Mouse (Mus musculus) liver, adult 2 months (tissue): ENCODE results near the gene Fzd2. TPM values are rescaled to one million over a fixed set of nuclear protein-coding genes. Genes with fewer than 3 reads are reported as not detected.
"Not testable (repeated sequence)": the region's sequence is repeated elsewhere in the genome, so short reads cannot be mapped to it uniquely, and the experiment has no call there.

Experiments
- DNase-seq: peaks from one replicate; pipeline ENCODE4 v3.0.0-alpha.2; 2011; ENCODE audit warnings: low read depth, low spot score; ENCODE audit errors: extremely low read depth
- H3K27ac ChIP-seq: fragments of 200-500 bp; replicated peaks from 2 replicates; pipeline ENCODE4 v1.5.1; 2012; ENCODE audit warnings: low read depth, mild to moderate bottlenecking, control low read depth, inconsistent platforms, low read length; ENCODE audit not compliant: insufficient read depth
- H3K27me3 ChIP-seq: fragments of 200-500 bp; 2 replicates; pipeline ENCODE4 v1.6.1; 2012; ENCODE audit warnings: mild to moderate bottlenecking, moderate library complexity, low read length, inconsistent platforms; ENCODE audit not compliant: control insufficient read depth, insufficient read depth
- H3K36me3 ChIP-seq: fragments of 200-500 bp; 2 replicates; pipeline ENCODE4 v1.6.1; 2012; ENCODE audit warnings: low read length, inconsistent platforms; ENCODE audit not compliant: control insufficient read depth, insufficient read depth
- H3K4me1 ChIP-seq: fragments of 200-500 bp; 2 replicates; pipeline ENCODE4 v1.6.1; 2011; ENCODE audit warnings: low read length; ENCODE audit not compliant: control insufficient read depth, insufficient read depth
- H3K4me3 ChIP-seq: fragments of 200-500 bp; 2 replicates; pipeline ENCODE4 v1.5.1; 2011; ENCODE audit warnings: low read depth, mild to moderate bottlenecking, control low read depth, low read length, moderate library complexity; ENCODE audit not compliant: insufficient read depth
- H3K79me2 ChIP-seq: fragments of 200-500 bp; 2 replicates; pipeline ENCODE4 v1.6.1; 2012; ENCODE audit warnings: inconsistent platforms, mild to moderate bottlenecking, low read length, moderate library complexity; ENCODE audit not compliant: control insufficient read depth, insufficient read depth
- H3K9ac ChIP-seq: fragments of 200-500 bp; 2 replicates; pipeline ENCODE4 v1.6.1; 2012; ENCODE audit warnings: low read depth, mild to moderate bottlenecking, control low read depth, inconsistent platforms, low read length
- CTCF ChIP-seq: fragments of 200-500 bp; IDR thresholded peaks from 2 replicates; pipeline ENCODE4 v1.5.1; 2011; ENCODE audit warnings: low read depth, low read length, control low read depth
- POLR2A ChIP-seq: fragments of 200-500 bp; IDR thresholded peaks from 2 replicates; pipeline ENCODE4 v1.6.1; 2011; ENCODE audit warnings: low read length, control low read depth; ENCODE audit not compliant: insufficient read depth; ENCODE audit errors: extremely low read depth
- WGBS: fragments of 180-500 bp; shearing (Covaris S2); methylation state at CpG from one replicate; pipeline ENCODE4 v1.1.7; 2018; 5-methylcytosine and 5-hydroxymethylcytosine counted together
- polyA plus RNA-seq: library from polyadenylated mRNA; depleted of rRNA; stranded (reverse); fragments of >200 nt; gene quantifications from 2 replicates; pipeline ENCODE4 v1.2.3, GENCODE M21; 2012
- total RNA-seq: library from RNA; depleted of rRNA; stranded (reverse); fragments of >200 nt; gene quantifications from 2 replicates; pipeline ENCODE4 v1.2.3, GENCODE M21; 2014

The Fzd2 gene
- total and polyA plus RNA-seq, 2 experiments: 0.09 to 0.24 TPM

DNA sequence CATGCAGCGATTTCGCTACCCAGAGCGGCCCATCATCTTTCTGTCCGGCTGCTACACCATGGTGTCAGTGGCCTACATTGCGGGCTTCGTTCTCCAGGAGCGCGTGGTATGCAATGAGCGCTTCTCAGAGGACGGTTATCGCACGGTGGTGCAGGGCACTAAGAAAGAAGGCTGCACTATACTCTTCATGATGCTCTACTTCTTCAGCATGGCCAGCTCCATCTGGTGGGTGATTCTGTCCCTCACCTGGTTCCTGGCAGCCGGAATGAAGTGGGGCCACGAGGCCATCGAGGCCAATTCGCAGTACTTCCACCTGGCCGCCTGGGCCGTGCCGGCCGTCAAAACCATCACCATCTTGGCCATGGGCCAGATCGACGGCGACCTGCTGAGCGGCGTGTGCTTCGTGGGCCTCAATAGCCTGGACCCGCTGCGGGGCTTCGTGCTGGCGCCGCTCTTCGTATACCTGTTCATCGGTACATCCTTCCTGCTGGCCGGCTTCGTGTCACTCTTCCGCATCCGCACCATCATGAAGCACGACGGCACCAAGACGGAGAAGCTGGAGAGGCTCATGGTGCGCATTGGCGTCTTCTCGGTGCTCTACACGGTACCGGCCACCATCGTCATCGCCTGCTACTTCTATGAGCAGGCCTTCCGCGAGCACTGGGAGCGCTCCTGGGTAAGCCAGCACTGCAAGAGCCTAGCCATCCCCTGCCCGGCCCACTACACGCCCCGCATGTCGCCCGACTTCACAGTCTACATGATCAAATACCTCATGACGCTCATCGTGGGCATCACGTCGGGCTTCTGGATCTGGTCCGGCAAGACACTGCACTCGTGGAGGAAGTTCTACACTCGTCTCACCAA, 1.6 kb downstream of the Fzd2 start:
- Histone ChIP-seq H3K27me3 (peaks cover 26% of the 10 kb centered on the region), H3K79me2 (no peaks in the 10 kb centered on the region; the same call in 1 of the 2 replicates), H3K36me3 (no peaks in the 10 kb centered on the region), H3K4me3 (0 out of 2 replicates have a peak overlapping the region, but pooled peaks have one; percentile 54), H3K4me1 (peaks cover 4% of the 10 kb centered on the region; the same call in 1 of the 2 replicates), H3K9ac (no peak overlapping the region), H3K27ac (no peak overlapping the region)
- TF ChIP-seq CTCF (no peak), POLR2A (no peak)
- DNase-seq: no peak
- 6% methylated on average over 62 of the region's 62 CpGs for WGBS

GRCm38 (mm10) chr11:102606751-102607171, 2.6 kb downstream of the Fzd2 start:
- no peak overlapping the region for H3K9ac ChIP-seq
- H3K27ac ChIP-seq: no peak overlapping the region
- peaks cover 4% of the 10 kb centered on the region; the same call in 1 of the 2 replicates for H3K4me1 ChIP-seq
- no peak for TF ChIP-seq CTCF
- no peaks in the 10 kb centered on the region for H3K36me3 ChIP-seq
- no peak overlapping the region for H3K4me3 ChIP-seq
- H3K27me3 ChIP-seq: peaks cover 26% of the 10 kb centered on the region
- H3K79me2 ChIP-seq: no peaks in the 10 kb centered on the region; the same call in 1 of the 2 replicates
- WGBS: 17% methylated on average over 12 of the region's 12 CpGs
- no peak for DNase-seq

DNA sequence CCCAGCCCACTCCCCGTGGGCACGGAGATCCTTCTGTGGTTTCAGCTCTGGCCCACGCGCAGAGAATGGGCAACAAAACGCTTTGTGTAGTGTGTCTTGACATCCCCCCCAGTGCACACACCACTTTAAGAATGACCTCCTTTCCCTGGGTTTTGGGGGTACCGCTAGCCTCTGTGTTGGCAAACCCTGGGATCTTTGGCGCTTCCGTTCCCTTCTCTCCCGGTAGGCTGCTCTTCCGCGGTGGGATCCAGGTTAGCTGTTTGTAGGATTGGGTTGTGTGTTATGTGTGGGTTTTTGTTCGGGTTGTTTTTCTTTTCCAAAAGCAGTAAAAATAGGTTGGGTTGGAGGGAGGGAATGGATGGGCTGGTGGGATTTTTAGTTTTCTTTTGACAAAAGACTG, 3.0 kb downstream of the Fzd2 start:
- not testable (repeated sequence) for H3K79me2 ChIP-seq, DNase-seq, H3K4me3 ChIP-seq, H3K27ac ChIP-seq, H3K9ac ChIP-seq, H3K36me3 ChIP-seq, H3K4me1 ChIP-seq
- H3K27me3 ChIP-seq: peaks cover 26% of the 10 kb centered on the region
- WGBS: 17% methylated on average over 12 of the region's 12 CpGs

GRCm38 (mm10) chr11:102607686-102608548, 3.7 kb downstream of the Fzd2 start:
- H3K4me1 ChIP-seq: peaks cover 4% of the 10 kb centered on the region; the same call in 1 of the 2 replicates
- H3K9ac ChIP-seq: no peak overlapping the region
- H3K4me3 ChIP-seq: no peak overlapping the region
- no peak overlapping the region for H3K27ac ChIP-seq
- peaks cover 26% of the 10 kb centered on the region for H3K27me3 ChIP-seq
- DNase-seq: no peak
- H3K79me2 ChIP-seq: no peaks in the 10 kb centered on the region; the same call in 1 of the 2 replicates
- 58% methylated on average over 10 of the region's 10 CpGs for WGBS
- no peak for TF ChIP-seq POLR2A
- TF ChIP-seq CTCF: no peak
- no peaks in the 10 kb centered on the region for H3K36me3 ChIP-seq

- peaks cover 4% of the 10 kb centered on the region; the same call in 1 of the 2 replicates for H3K4me1 ChIP-seq
- H3K9ac ChIP-seq: no peak overlapping the region
- WGBS: 57% methylated on average over 4 of the region's 4 CpGs
- no peak for DNase-seq
- TF ChIP-seq POLR2A (no peak), CTCF (no peak)
- no peak overlapping the region for H3K4me3 ChIP-seq
- peaks cover 23% of the 10 kb centered on the region for H3K27me3 ChIP-seq
- H3K79me2 ChIP-seq: no peaks in the 10 kb centered on the region; the same call in 1 of the 2 replicates
- H3K27ac ChIP-seq: no peak overlapping the region
- H3K36me3 ChIP-seq: no peaks in the 10 kb centered on the region
These were observed 4.5 kb downstream of the Fzd2 start for GRCm38 (mm10) chr11:102608691-102609090.
